Mouse (Mus musculus) stomach, embryonic 16.5 days (tissue): ENCODE measurements around the gene Asgr2. TPM values are rescaled to one million over a fixed set of nuclear protein-coding genes. Genes with fewer than 3 reads are reported as not detected.

Experiments used
- ATAC-seq: fragments of 200-750 bp; cut with Nextera tagmentation; 2 replicates; pipeline ENCODE4 v1.8.0; 2017; ENCODE audit warnings: moderate number of reproducible peaks, moderate TSS enrichment; ENCODE audit not compliant: insufficient read depth, low FRiP score
- H3K27ac ChIP-seq: fragments of 300-500 bp; sonication (generic); 2 replicates; pipeline ENCODE4 v1.5.1; 2014; ENCODE audit warnings: low read length
- H3K27me3 ChIP-seq: fragments of 300-500 bp; sonication (generic); 2 replicates; pipeline ENCODE4 v1.6.1; 2014; ENCODE audit warnings: low read length, control low read depth, mixed read lengths; ENCODE audit not compliant: control insufficient read depth, insufficient read depth
- H3K36me3 ChIP-seq: fragments of 300-500 bp; sonication (generic); 2 replicates; pipeline ENCODE4 v1.6.1; 2014; ENCODE audit warnings: low read length; ENCODE audit not compliant: control insufficient read depth, insufficient read depth
- H3K4me1 ChIP-seq: fragments of 300-500 bp; sonication (generic); 2 replicates; pipeline ENCODE4 v1.6.1; 2014; ENCODE audit warnings: low read length, control low read depth, mixed read lengths; ENCODE audit not compliant: control insufficient read depth, insufficient read depth
- H3K4me2 ChIP-seq: fragments of 300-500 bp; sonication (generic); 2 replicates; pipeline ENCODE4 v1.6.1; 2014; ENCODE audit warnings: low read depth, low read length, mixed read lengths
- H3K4me3 ChIP-seq: fragments of 300-500 bp; sonication (generic); replicated peaks from 2 replicates; pipeline ENCODE4 v1.5.1; 2014; ENCODE audit warnings: mild to moderate bottlenecking, low read length
- H3K9ac ChIP-seq: fragments of 300-500 bp; sonication (generic); 2 replicates; pipeline ENCODE4 v1.6.1; 2014; ENCODE audit warnings: low read length
- H3K9me3 ChIP-seq: fragments of 300-500 bp; sonication (generic); replicated peaks from 2 replicates; pipeline ENCODE4 v1.6.1; 2016; ENCODE audit warnings: low read length, control low read depth; ENCODE audit not compliant: control insufficient read depth
- WGBS: fragments of 180-500 bp; shearing (Covaris S2); extraction: QIAGEN DNeasy Blood & Tissue Kit; methylation state at CpG from one replicate; pipeline ENCODE4 v1.1.7; 2014; 5-methylcytosine and 5-hydroxymethylcytosine counted together
- polyA plus RNA-seq: library from polyadenylated mRNA; unstranded; fragments of >200 nt; fragmentation: Nextera tagmentation; extraction: Ambion mirVana; gene quantifications from 2 replicates; pipeline ENCODE4 v1.2.1, GENCODE M21; 2015

Asgr2 gene
- polyA plus RNA-seq, 1 experiment from 2014 or later, result 0.72 TPM

DNA sequence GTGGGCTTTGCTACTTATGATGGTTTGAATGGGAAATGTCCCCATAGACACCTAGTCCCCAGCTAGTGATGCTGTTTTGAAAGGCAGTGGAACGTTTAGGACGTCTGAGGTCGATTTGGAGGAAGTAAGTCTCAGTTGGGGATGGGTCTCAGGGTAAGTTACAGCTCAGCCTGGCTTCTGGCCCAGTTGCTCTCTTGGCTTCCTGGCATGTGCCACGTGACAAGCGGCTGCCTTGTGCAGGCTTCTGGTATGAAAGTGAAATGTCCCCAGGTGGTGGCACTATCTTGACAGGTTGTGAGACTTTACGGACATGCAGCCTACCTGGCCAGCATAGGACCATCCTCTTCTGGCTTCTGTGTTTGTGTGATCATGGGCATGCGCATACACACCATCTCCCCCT lies 12.5 kb upstream of the Asgr2 start:
- no peak for ATAC-seq
- no peaks in the 10 kb centered on the region for H3K27me3 ChIP-seq
- H3K9ac ChIP-seq, result no peak overlapping the region
- no peaks in the 10 kb centered on the region for H3K9me3 ChIP-seq
- no peaks in the 10 kb centered on the region for H3K4me1 ChIP-seq
- 74% methylated on average over 7 of the region's 7 CpGs for whole genome bisulfite sequencing
- H3K4me3 ChIP-seq, result no peak overlapping the region
- no peaks in the 10 kb centered on the region for H3K36me3 ChIP-seq
- H3K27ac ChIP-seq, result no peak overlapping the region
- no peak overlapping the region for H3K4me2 ChIP-seq

DNA sequence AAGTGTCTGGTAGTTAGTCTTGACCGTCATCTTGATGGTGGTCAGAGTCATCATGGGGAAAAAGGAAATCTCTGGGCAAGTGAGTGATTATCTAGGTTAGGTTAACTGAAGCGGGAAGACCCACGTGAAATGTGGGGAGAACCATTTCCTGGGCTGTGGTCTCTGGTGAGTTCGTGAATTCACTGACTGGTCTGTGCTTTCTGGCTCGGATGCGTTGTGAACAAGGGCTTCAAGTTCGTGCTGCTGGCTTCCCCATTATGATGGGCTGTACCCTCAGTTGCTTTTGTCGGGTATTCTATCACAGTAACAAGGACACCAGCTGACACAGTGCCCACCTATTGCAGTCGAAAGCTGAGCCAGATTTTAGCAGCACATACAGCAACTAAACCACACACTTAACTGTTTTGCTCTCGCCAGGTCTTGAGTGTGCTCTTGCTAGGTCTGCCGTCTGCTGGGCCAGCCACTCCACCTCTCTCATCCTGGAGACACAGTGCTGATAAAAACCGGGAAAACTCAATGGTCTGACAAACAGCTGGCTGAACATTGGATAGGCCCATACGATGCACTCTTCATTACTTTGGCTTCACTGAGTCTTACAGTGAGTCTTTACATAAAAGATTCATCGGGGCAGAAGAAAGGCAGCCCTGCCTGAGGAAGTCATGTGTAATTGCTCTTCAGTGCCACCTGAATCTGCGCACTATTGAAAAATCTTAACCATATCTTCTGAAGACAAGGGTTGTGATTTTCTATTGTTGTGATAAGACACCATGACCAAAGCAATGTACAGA lies 11.4 kb upstream of the Asgr2 start:
- Histone ChIP-seq H3K27me3 (no peaks in the 10 kb centered on the region), H3K9ac (no peak overlapping the region), H3K9me3 (no peaks in the 10 kb centered on the region), H3K4me1 (no peaks in the 10 kb centered on the region), H3K36me3 (no peaks in the 10 kb centered on the region), H3K4me2 (no peak overlapping the region), H3K4me3 (no peak overlapping the region), H3K27ac (no peak overlapping the region)
- WGBS, result 78% methylated on average over 15 of the region's 15 CpGs
- no peak for ATAC-seq

- no peaks in the 10 kb centered on the region for H3K27me3 ChIP-seq
- no peaks in the 10 kb centered on the region for H3K9me3 ChIP-seq
- 76% methylated on average over 8 of the region's 8 CpGs for WGBS
- no peaks in the 10 kb centered on the region for H3K36me3 ChIP-seq
- H3K27ac ChIP-seq, result no peak overlapping the region
- H3K4me2 ChIP-seq, result no peak overlapping the region
- H3K4me3 ChIP-seq, result no peak overlapping the region
- no peak overlapping the region for H3K9ac ChIP-seq
- H3K4me1 ChIP-seq, result no peaks in the 10 kb centered on the region
- no peak for ATAC-seq
These were observed 7.9 kb upstream of the Asgr2 start for GRCm38 (mm10) chr11:70084563-70084962.

DNA sequence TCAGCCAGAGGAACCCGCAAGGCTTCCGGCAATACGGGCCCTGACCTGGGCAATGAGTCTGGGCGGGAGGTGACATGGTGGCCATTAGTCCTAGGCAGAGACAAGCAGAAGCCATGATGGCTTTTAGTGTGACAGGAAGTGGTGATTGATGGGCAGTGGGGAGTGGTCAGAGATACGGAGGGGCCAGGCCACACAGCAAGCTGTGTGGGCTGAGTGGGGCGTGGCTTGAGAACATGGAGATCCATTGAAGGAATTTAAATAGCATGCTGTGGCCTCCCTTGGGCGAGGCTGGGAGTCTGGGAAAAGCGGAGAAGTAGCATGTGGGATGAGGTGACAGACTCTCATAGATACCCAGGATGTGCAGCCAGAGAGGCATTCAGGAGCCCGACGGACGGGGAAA lies 5.0 kb downstream of the Asgr2 start:
- ATAC-seq, result no peak
- no peak overlapping the region for H3K4me3 ChIP-seq
- no peaks in the 10 kb centered on the region for H3K4me1 ChIP-seq
- WGBS, result 48% methylated on average over 11 of the region's 11 CpGs
- no peak overlapping the region for H3K27ac ChIP-seq
- H3K9ac ChIP-seq, result no peak overlapping the region
- no peak overlapping the region for H3K4me2 ChIP-seq
- H3K36me3 ChIP-seq, result no peaks in the 10 kb centered on the region
- H3K9me3 ChIP-seq, result no peaks in the 10 kb centered on the region
- no peaks in the 10 kb centered on the region for H3K27me3 ChIP-seq

- Histone ChIP-seq H3K36me3 (no peaks in the 10 kb centered on the region), H3K27me3 (no peaks in the 10 kb centered on the region), H3K4me2 (no peak overlapping the region), H3K9ac (no peak overlapping the region), H3K4me3 (no peak overlapping the region), H3K4me1 (no peaks in the 10 kb centered on the region), H3K9me3 (no peaks in the 10 kb centered on the region), H3K27ac (no peak overlapping the region)
- WGBS, result 95% methylated on average over 2 of the region's 2 CpGs
- ATAC-seq, result no peak
These were observed 6.7 kb downstream of the Asgr2 start for GRCm38 (mm10) chr11:70099102-70099501.

DNA sequence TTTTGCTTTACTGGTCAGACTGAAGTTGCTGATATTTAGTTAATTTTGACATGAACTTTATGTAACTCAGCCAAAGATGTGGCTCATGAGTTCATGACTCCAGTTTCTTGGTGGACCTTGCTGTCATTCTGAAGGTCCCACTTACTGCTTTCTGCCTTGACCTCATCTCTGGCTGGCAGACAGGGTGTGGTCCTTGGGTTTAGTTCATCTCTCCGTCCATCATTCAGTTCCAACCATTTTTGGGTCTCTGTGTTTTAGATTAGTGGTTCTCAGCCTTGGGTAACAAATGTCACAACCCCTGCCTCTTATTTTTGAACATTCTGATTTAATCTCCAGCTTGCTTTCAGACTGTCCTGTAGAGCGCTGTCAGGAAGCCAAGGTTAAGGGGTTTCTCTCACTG lies 7.4 kb downstream of the Asgr2 start:
- H3K4me3 ChIP-seq, result no peak overlapping the region
- H3K36me3 ChIP-seq, result no peaks in the 10 kb centered on the region
- H3K27ac ChIP-seq, result no peak overlapping the region
- H3K4me2 ChIP-seq, result no peak overlapping the region
- no peak overlapping the region for H3K9ac ChIP-seq
- no peaks in the 10 kb centered on the region for H3K27me3 ChIP-seq
- no peak for ATAC-seq
- H3K4me1 ChIP-seq, result no peaks in the 10 kb centered on the region
- no peaks in the 10 kb centered on the region for H3K9me3 ChIP-seq
- 81% methylated on average over 2 of the region's 2 CpGs for WGBS

DNA sequence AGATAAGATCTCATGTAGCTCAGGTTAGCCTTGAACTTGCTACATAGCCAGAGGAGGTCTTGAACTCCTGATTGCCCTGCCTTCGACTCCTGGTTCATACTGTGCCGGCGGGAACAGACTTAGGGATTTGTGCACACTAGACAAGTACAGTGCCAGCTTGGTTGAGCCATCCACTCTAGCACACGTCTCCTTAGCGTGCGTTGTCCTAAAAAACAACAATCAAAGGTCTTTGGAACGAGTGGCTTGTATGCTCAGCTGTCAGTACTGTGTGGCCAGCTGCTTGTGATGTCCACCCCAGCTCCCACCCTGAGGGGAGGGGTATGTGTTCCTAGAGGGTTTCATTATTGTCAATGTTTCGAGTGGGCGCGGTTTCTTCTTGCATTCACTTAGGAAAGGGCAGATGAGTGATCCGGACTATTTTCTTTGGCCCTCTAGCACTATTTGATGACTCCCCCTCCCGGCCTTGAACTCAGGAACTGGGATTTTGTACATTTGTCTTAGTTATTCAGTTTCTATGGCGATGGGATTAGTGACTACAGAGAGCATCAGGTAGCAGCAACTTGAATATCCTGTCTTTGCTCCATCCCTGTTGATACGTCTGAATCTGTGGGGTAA lies 11.4 kb downstream of the Asgr2 start:
- Histone ChIP-seq H3K9me3 (no peaks in the 10 kb centered on the region), H3K27me3 (no peaks in the 10 kb centered on the region), H3K9ac (no peak overlapping the region), H3K4me2 (no peak overlapping the region), H3K27ac (no peak overlapping the region), H3K36me3 (no peaks in the 10 kb centered on the region), H3K4me1 (0 out of 2 replicates have a peak, but pooled peaks cover 5% of the 10 kb centered on the region), H3K4me3 (no peak overlapping the region)
- ATAC-seq, result no peak
- WGBS, result 72% methylated on average over 14 of the region's 14 CpGs

GRCm38 (mm10) chr11:70107085-70107484 lies 14.6 kb downstream of the Asgr2 start:
- Histone ChIP-seq H3K36me3 (no peaks in the 10 kb centered on the region), H3K27me3 (no peaks in the 10 kb centered on the region), H3K4me1 (0 out of 2 replicates have a peak, but pooled peaks cover 5% of the 10 kb centered on the region), H3K4me3 (no peak overlapping the region), H3K27ac (no peak overlapping the region), H3K9ac (no peak overlapping the region), H3K9me3 (no peaks in the 10 kb centered on the region), H3K4me2 (no peak overlapping the region)
- no peak for ATAC-seq
- 44% methylated on average over 8 of the region's 8 CpGs for WGBS

DNA sequence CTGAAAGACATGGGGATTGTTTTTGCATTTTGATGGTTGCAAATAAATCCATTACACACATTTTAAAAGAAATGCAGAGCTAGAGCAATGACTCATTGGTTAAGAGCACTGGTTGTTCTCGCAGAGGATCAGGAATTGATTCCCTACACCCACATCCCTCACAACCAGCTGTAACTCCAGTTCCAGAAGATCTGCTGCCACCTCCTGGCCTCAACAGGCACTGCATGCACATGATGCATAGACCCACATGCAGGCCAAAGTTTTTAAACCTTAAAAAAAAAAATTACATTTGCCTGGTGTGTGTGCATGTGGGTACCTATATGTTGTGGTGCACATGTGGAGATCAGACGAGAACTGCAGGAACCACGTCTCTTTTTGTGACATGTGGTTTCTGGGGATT lies 17.7 kb downstream of the Asgr2 start:
- H3K4me2 ChIP-seq, result no peak overlapping the region
- WGBS, result 78% methylated on average over 3 of the region's 3 CpGs

More for the DNA sequence above, 17.7 kb downstream of the Asgr2 start:
- H3K27ac ChIP-seq, result no peak overlapping the region
- no peaks in the 10 kb centered on the region for H3K27me3 ChIP-seq
- no peak overlapping the region for H3K4me3 ChIP-seq
- no peaks in the 10 kb centered on the region for H3K9me3 ChIP-seq
- no peaks in the 10 kb centered on the region for H3K36me3 ChIP-seq
- no peak for ATAC-seq
- 0 out of 2 replicates have a peak, but pooled peaks cover 5% of the 10 kb centered on the region for H3K4me1 ChIP-seq
- H3K9ac ChIP-seq, result no peak overlapping the region
